Mouse (Mus musculus) bone marrow, adult 2 months (tissue): Measurements from ENCODE around the gene Ptprt.

Experiments
- CTCF ChIP-seq: fragments of 200-500 bp; IDR thresholded peaks from 2 replicates; pipeline ENCODE4 v1.5.1; 2011; ENCODE audit warnings: low read length, control low read depth; ENCODE audit not compliant: control insufficient read depth, insufficient read depth
- POLR2A ChIP-seq: fragments of 200-500 bp; IDR thresholded peaks from 2 replicates; pipeline ENCODE4 v1.6.1; 2011; ENCODE audit warnings: low read depth, mild to moderate bottlenecking, control low read depth, low read length, borderline replicate concordance; ENCODE audit not compliant: control insufficient read depth

DNA sequence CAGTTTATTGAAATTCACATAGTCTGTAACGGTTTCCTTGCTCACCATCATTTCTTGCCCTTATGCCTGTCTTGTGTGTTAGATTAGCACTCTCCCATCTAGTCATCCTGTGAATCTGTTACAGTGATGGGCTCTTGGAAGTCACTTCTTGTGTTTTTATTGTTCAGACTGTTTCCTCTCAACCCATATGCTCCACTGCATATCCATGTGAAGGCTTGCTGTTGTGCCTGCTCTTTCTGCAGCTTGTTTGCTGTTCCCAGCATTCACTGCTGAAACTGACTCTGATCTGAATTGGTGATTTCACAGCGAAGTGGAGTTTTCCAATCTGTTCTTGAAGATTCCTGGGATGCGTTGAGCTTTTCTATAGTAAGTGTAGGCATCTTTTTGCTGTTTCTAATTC is 678.6 kb downstream of the Ptprt start:
- no peak for TF ChIP-seq POLR2A
- TF ChIP-seq CTCF: no peak
